Mouse (Mus musculus): ENCODE data around the gene Hist1h4n. TPM values are rescaled to one million over a fixed set of nuclear protein-coding genes. Genes with fewer than 3 reads are reported as not detected.
"Not testable (repeated sequence)": the region's sequence is repeated elsewhere in the genome, so short reads cannot be mapped to it uniquely, and the experiment has no call there.

Gene Hist1h4n
- 10.5 and 11.5 TPM in 2 replicates for polyA plus RNA-seq (2016; fragmentation: Nextera tagmentation; extraction: Ambion mirVana)

GRCm38 (mm10) chr13:21831418-21832394 is at the start of gene Hist1h4n:
Gene Hist1h4n, minus strand, starts transcription at chr13:21832196.
- not testable (repeated sequence) for DNase-seq (ENCODE audit: low spot score); H3K36me3 ChIP-seq; H3K27me3 ChIP-seq (ENCODE audit: low read depth, poor library complexity, severe bottlenecking); H3K4me1 ChIP-seq; H3K9me3 ChIP-seq (replicated peaks); H3K27ac ChIP-seq
- WGBS, result under 1% methylated on average over 26 of the region's 58 CpGs
- H3K4me3 ChIP-seq, result peak within 1 kb of the TSS; percentile 28

DNA sequence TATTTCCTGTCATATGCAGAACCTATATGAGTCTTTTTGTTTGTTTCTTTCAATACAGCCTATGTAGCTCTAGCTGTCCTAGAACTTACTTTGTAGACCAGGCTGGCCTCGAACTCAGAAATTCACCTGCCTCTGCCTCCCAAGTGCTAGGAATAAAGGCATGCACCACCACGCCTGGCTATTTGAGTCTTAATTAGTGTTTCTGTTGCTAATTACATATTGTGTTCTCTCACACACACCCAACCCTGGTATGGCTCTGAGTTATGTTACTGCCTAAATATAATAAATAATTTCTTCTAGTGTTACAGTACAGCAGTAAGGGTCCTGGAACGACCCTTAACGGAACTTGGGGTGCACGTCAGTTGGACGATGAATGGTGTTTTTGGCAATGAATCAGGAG is 48.7 kb upstream of the Hist1h4n start:
- no peak overlapping the region for H3K4me3 ChIP-seq
- no peaks in the 10 kb centered on the region for H3K27me3 ChIP-seq (ENCODE audit: low read depth, poor library complexity, severe bottlenecking)
- DNase-seq (ENCODE audit: low spot score), result no peak
- H3K4me1 ChIP-seq, result peaks cover 5% of the 10 kb centered on the region; the same call in 1 of the 2 replicates
- H3K9me3 ChIP-seq (replicated peaks), result no peaks in the 10 kb centered on the region
- H3K27ac ChIP-seq, result no peak overlapping the region
- WGBS, result 89% methylated on average over 6 of the region's 6 CpGs
- H3K36me3 ChIP-seq, result no peaks in the 10 kb centered on the region

DNA sequence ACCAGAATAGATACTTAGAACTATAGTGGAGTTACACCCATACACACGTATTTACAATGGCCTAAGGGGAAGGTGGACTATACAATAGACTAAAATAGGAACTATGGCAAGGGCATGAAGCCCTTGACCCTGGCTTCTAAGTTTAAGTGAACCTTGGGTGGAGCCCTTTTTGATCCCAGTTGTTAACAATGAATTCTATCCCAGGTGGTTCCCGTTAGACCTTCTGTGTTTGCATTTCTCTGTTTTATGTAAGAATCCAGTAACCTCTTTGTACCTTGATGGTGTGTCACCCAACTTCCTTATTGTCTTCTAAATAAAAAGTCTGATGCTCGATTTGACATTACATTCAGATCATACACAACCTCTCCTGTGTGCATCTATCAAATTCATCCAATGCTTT is 33.5 kb upstream of the Hist1h4n start:
- not testable (repeated sequence) for H3K27ac ChIP-seq; H3K4me1 ChIP-seq; H3K27me3 ChIP-seq (ENCODE audit: low read depth, poor library complexity, severe bottlenecking); DNase-seq (ENCODE audit: low spot score); H3K36me3 ChIP-seq; H3K4me3 ChIP-seq; H3K9me3 ChIP-seq (replicated peaks)
- 86% methylated on average over 3 of the region's 3 CpGs for WGBS

DNA sequence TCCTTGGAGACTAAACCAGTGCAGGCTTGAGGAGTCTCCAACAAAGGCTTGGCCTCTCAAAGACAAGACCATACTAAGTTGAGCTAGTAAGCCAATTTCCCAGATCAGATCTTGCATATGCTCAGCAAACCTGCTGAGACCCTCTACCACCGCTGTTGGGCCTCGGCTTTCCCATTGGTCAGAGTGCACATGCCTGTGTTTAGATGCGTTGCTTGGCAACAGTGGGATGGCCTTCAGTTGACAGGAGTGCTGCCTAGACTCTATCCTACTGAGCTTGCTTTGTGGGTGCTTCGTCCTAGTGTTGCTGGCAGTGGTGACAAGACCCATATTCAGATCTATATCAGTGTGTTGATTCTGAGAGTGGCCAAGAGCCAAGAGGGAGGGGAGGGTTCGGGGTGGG is 29.6 kb upstream of the Hist1h4n start:
- Histone ChIP-seq H3K4me3 (no peak overlapping the region), H3K27me3 (ENCODE audit: low read depth, poor library complexity, severe bottlenecking) (no peaks in the 10 kb centered on the region), H3K36me3 (no peaks in the 10 kb centered on the region), H3K27ac (no peak overlapping the region), H3K9me3 (replicated peaks) (no peaks in the 10 kb centered on the region), H3K4me1 (0 out of 2 replicates have a peak, but pooled peaks cover 3% of the 10 kb centered on the region)
- DNase-seq (ENCODE audit: low spot score), result no peak
- 14% methylated on average over 5 of the region's 5 CpGs for WGBS

DNA sequence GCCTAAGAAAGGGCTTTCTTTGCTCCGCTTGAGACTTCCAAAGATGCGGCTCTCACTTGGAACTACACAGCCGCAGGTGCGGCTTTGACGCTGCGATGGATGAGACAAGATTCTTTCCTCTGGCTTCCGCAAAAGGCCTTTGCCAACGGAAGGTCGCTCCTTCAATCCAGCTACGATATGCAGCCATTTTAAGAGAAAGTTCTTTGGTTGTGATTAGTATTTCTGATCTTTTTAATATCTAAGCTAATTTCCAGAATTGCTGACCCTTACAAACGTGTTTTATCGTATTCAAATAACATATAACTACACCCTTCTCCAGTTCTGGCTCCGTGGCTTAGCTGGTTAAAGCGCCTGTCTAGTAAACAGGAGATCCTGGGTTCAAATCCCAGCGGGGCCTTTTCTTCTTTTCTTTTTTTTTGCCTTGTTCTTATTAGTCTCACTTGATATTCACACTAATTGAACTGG is 23.7 kb upstream of the Hist1h4n start:
- Histone ChIP-seq H3K9me3 (replicated peaks) (no peaks in the 10 kb centered on the region), H3K27me3 (ENCODE audit: low read depth, poor library complexity, severe bottlenecking) (no peaks in the 10 kb centered on the region), H3K27ac (0 out of 2 replicates have a peak overlapping the region, but pooled peaks have one; percentile 1), H3K36me3 (no peaks in the 10 kb centered on the region), H3K4me3 (peak overlapping the region; percentile 55), H3K4me1 (no peaks in the 10 kb centered on the region)
- under 1% methylated on average over 15 of the region's 15 CpGs for WGBS
- DNase-seq (ENCODE audit: low spot score), result peak; percentile 46

DNA sequence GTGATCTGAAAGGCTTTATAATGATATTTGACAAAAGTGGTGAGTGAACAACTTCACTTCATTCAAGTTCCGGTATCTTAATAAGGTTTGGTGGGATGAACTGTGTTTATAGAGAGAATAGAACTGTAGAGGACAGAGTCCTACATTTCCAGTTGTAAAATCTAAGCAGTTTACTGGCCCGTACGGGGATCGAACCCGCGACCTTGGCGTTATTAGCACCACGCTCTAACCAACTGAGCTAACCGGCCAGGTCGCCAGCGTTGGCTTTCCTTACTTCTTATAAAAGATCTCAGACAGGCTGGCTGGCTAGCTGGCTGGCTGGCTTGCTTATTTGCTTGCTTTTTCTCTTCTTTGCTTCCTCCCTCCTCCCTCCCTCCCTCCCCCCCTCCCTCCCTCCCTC is 23.1 kb upstream of the Hist1h4n start:
- H3K27ac ChIP-seq, result 0 out of 2 replicates have a peak overlapping the region, but pooled peaks have one; percentile 1
- H3K36me3 ChIP-seq, result no peaks in the 10 kb centered on the region
- peak; percentile 91 for DNase-seq (ENCODE audit: low spot score)
- H3K4me3 ChIP-seq, result peak overlapping the region; percentile 55
- H3K9me3 ChIP-seq (replicated peaks), result no peaks in the 10 kb centered on the region
- under 1% methylated on average over 11 of the region's 11 CpGs for WGBS
- no peaks in the 10 kb centered on the region for H3K4me1 ChIP-seq
- no peaks in the 10 kb centered on the region for H3K27me3 ChIP-seq (ENCODE audit: low read depth, poor library complexity, severe bottlenecking)

DNA sequence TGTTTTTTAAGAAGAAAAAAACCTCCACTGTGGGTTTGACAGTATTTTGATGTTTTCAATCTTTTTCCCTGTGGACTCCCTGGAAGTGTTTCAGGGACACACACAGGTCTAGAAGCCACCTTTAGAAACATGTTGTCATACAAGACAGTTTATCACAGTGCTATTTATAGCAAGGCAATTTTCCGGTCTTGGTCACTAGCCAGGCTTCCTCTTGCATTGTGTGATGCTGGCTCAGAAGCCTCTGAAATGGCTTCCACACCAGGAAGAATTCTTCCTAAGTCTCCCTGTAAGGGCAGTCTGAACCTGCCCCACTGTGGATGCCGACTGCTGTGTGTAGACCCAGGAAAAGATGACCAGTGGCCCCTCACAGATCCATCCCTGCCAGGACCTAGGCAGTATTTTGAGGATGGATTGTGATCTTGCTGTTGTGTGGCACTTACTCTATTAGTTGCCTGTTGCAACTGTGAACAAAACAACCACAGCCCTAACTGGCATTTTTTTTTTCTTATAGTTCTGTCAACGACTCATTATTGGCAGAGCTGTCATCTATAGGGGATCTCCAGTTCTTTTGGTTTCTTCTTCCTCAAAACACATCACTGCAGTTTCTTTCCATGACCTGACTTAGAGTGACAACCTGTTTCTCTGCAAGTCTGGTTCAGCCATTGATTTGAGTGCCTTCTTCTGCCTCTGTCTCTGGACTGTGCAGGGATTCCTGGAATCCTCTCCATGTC is 20.4 kb upstream of the Hist1h4n start:
- Histone ChIP-seq H3K9me3 (replicated peaks) (no peaks in the 10 kb centered on the region), H3K27ac (no peak overlapping the region), H3K36me3 (no peaks in the 10 kb centered on the region), H3K27me3 (ENCODE audit: low read depth, poor library complexity, severe bottlenecking) (no peaks in the 10 kb centered on the region), H3K4me1 (no peaks in the 10 kb centered on the region), H3K4me3 (no peak overlapping the region)
- 71% methylated on average over 3 of the region's 3 CpGs for WGBS
- DNase-seq (ENCODE audit: low spot score), result no peak

GRCm38 (mm10) chr13:21850696-21851095 is 18.7 kb upstream of the Hist1h4n start:
- not testable (repeated sequence) for H3K4me1 ChIP-seq; H3K9me3 ChIP-seq (replicated peaks); DNase-seq (ENCODE audit: low spot score); H3K27me3 ChIP-seq (ENCODE audit: low read depth, poor library complexity, severe bottlenecking); H3K4me3 ChIP-seq; H3K36me3 ChIP-seq; H3K27ac ChIP-seq
- 36% methylated on average over 1 of the region's 1 CpGs for WGBS

DNA sequence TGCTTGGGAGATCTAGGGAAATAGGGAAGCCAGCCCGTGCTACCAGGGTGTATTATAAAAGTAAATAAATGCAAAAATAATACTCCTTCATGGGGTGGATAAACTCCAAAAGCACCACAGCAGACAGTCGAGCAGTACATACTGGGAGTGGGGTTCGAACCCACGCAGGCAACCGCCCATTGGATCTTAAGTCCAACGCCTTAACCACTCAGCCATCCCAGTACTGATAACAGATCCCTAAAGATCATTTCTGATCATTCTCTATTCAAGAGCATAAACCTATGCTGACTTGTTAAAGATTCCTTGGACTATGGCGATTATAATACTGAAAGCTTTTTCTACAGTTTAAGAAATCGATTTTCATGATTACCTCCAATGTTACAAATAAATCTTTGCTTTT is 15.9 kb upstream of the Hist1h4n start:
- H3K4me3 ChIP-seq, result no peak overlapping the region
- no peaks in the 10 kb centered on the region for H3K27me3 ChIP-seq (ENCODE audit: low read depth, poor library complexity, severe bottlenecking)
- H3K36me3 ChIP-seq, result no peaks in the 10 kb centered on the region
- 22% methylated on average over 8 of the region's 8 CpGs for WGBS
- no peak overlapping the region for H3K27ac ChIP-seq
- H3K9me3 ChIP-seq (replicated peaks), result no peaks in the 10 kb centered on the region
- no peaks in the 10 kb centered on the region for H3K4me1 ChIP-seq
- peak; percentile 38 for DNase-seq (ENCODE audit: low spot score)

GRCm38 (mm10) chr13:21846356-21846755 is 14.4 kb upstream of the Hist1h4n start:
- H3K4me1 ChIP-seq; H3K27ac ChIP-seq; H3K27me3 ChIP-seq (ENCODE audit: low read depth, poor library complexity, severe bottlenecking); H3K4me3 ChIP-seq; DNase-seq (ENCODE audit: low spot score); H3K36me3 ChIP-seq; H3K9me3 ChIP-seq (replicated peaks): not testable (repeated sequence)

GRCm38 (mm10) chr13:21840508-21840907 is 8.5 kb upstream of the Hist1h4n start:
- H3K27ac ChIP-seq; H3K36me3 ChIP-seq; DNase-seq (ENCODE audit: low spot score); H3K4me1 ChIP-seq; H3K27me3 ChIP-seq (ENCODE audit: low read depth, poor library complexity, severe bottlenecking); H3K9me3 ChIP-seq (replicated peaks); H3K4me3 ChIP-seq: not testable (repeated sequence)
- WGBS, result no CpG with 5 or more reads among the region's 4 CpGs

DNA sequence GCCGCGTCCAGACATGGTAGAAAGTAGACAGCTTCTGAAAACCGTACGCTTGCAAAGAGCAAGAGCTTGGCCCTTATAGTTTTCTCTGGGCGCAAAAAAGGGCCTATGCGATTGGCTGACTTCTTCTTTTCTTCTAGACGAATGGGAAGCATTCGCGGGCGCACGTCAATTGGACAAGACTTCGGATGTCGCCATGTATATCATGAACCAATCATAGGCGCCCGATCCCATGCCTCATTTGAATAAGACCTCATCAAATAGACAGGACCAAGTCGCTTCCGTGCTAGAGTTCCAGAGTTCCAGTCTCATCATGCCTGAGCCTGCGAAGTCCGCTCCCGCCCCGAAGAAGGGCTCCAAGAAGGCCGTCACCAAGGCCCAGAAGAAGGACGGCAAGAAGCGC is 1.5 kb upstream of the Hist1h4n start, which contains the start of the genes Hist1h2ap and Hist1h2br:
TSS of gene Hist1h2ap (minus strand) at position 47 of the 400 bp plus-strand sequence.
TSS of gene Hist1h2br (plus strand) at position 283 of the 400 bp plus-strand sequence.
- not testable (repeated sequence) for DNase-seq (ENCODE audit: low spot score); H3K27me3 ChIP-seq (ENCODE audit: low read depth, poor library complexity, severe bottlenecking); H3K9me3 ChIP-seq (replicated peaks); H3K27ac ChIP-seq; H3K4me3 ChIP-seq; H3K36me3 ChIP-seq; H3K4me1 ChIP-seq
- no CpG with 5 or more reads among the region's 24 CpGs for WGBS

DNA sequence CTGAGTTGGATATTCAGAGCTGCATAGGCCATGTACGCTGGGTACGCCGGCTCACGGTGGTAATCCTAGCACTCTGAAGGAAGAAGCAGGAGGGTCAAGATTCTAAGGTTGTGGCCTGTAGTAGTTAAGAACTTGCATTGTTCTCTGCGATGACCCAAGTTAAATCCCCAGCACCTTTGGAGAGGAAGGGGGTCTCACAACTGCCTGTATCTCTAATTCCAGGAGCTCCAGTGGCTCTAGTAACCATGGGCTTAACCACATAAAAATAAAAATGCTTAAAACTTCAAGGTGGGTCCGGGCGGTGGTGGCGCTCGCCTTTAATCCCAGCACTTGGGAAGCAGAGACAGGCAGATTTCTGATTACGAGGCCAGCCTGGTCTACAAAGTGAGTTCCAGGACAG is 1.7 kb downstream of the Hist1h4n start:
- H3K27me3 ChIP-seq (ENCODE audit: low read depth, poor library complexity, severe bottlenecking), result no peaks in the 10 kb centered on the region
- 0 out of 2 replicates have a peak overlapping the region, but pooled peaks have one; percentile 6 for H3K4me3 ChIP-seq
- WGBS, result 86% methylated on average over 10 of the region's 10 CpGs
- peak overlapping the region; percentile 63 for H3K27ac ChIP-seq
- H3K9me3 ChIP-seq (replicated peaks), result no peaks in the 10 kb centered on the region
- H3K4me1 ChIP-seq, result no peaks in the 10 kb centered on the region
- DNase-seq (ENCODE audit: low spot score), result no peak
- no peaks in the 10 kb centered on the region for H3K36me3 ChIP-seq

All from limb, embryonic 10.5 days (tissue).